In the genomic region with DNA sequence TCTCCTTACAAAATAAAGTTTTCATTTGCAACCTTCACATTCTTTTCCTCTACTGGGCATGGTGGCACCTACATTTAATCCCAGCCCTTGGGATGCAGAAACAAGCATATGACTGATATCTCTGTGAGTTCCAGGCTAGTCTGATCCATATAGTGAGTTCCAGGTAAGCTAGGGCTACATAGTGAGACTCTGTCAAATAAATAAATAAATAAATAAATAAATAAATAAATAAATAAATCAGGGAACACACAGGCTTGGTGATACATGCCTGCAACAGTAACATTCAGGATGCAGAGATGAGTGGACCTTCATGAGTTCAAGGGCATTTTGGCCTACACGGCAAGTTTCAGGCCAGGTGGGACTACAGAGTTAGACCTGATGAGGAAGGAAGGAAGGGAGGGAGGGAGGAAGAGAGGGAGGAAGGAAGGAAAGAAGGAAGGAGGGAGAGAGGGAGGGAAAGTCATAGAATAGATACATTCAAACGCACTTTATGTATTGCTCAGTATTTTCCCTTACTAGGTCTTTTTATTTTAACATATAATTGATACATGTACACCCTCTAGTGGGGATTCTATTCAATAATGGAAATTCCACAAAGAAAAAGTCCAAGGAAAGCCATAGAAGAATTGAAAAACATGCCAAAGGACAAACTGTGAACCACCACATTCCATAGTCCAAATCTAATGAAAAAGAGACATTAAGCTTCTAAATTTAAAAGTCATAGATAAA, we compare ENCODE assay signal across 1 mouse cellular context.
TF ChIP-seq lines count a peak whose summit lies in the region.

No protein-coding gene starts in this region.

TF ChIP-seq in CH12.LX, 34 proteins besides CTCF, POLR2A, EP300 and RAD21:
- TF ChIP-seq IRF4 (IDR thresholded peaks at IDR 0.05; ENCODE audit: low read depth, low read length), result no peak
- TF ChIP-seq CHD1 (IDR thresholded peaks at IDR 0.05; ENCODE audit: low read depth, low read length), result no peak
- no peak for TF ChIP-seq MAZ (IDR thresholded peaks at IDR 0.05; ENCODE audit: low read depth, low read length)
- TF ChIP-seq MXI1 (IDR thresholded peaks at IDR 0.05; ENCODE audit: low read depth, low read length), result no peak
- no peak for TF ChIP-seq E2F4 (IDR thresholded peaks at IDR 0.05; ENCODE audit: insufficient replicate concordance, low read depth, low read length)
- TF ChIP-seq HCFC1 (IDR thresholded peaks at IDR 0.05; ENCODE audit: low read depth, low read length), result no peak
- TF ChIP-seq JUN (IDR thresholded peaks at IDR 0.05; ENCODE audit: insufficient read depth, low read depth, low read length), result no peak
- no peak for TF ChIP-seq ETS1 (conservative IDR thresholded peaks at IDR 0.05; ENCODE audit: low read depth, low read length)
- TF ChIP-seq ZMIZ1 (IDR thresholded peaks at IDR 0.05; ENCODE audit: low read depth, low read length), result no peak
- no peak for TF ChIP-seq RCOR1 (conservative IDR thresholded peaks at IDR 0.05; ENCODE audit: low read depth, low read length)
- TF ChIP-seq GABPA (IDR thresholded peaks at IDR 0.05; ENCODE audit: insufficient replicate concordance, low read depth, low read length), result no peak
- TF ChIP-seq ZC3H11A (IDR thresholded peaks at IDR 0.05; ENCODE audit: low read depth, low read length), result no peak
- TF ChIP-seq MAX (IDR thresholded peaks at IDR 0.05; ENCODE audit: low read length), result no peak
- TF ChIP-seq SIN3A (IDR thresholded peaks at IDR 0.05; ENCODE audit: low read length), result no peak
